Mouse (Mus musculus): ENCODE results near the gene Tubb4b.

DNA sequence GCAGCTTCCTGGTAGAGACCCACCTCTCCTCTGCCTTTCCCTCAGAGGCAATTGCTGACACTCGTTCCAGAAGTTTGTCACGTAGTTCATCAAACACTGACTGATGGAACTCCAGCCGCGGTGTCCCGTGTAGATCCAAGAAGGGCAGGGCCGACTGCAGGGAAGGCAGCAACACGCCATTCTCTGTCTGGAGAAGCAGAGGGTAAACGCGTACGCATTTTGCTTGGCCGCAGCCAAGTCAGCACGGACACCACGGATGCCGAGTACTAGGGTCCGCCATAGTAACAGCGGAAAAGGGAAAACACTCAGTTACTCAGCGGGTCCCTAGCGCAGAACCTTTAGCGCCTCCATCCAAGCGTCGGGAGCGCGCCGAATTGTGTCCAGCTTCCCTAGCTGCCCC is 13.8 kb downstream of the Tubb4b start:
- no peak for TF ChIP-seq POLR2A (IDR thresholded peaks at IDR 0.05; ENCODE audit: insufficient read depth, low read depth, low read length)
- no peak for TF ChIP-seq CTCF (IDR thresholded peaks at IDR 0.05; ENCODE audit: insufficient read depth, low read depth, low read length)

Measured in olfactory bulb, adult 2 months (tissue).